Mouse (Mus musculus) lung, postnatal 0 days (tissue): ENCODE results near the gene Cd79b.

Experiments used
- CTCF ChIP-seq: IDR thresholded peaks from 2 replicates; pipeline ENCODE4 v1.5.1; 2016; ENCODE audit warnings: antibody characterized with exemption, mild to moderate bottlenecking
- EP300 ChIP-seq: IDR thresholded peaks from 2 replicates; pipeline ENCODE4 v1.6.1; 2016; ENCODE audit warnings: antibody characterized with exemption, mild to moderate bottlenecking, control low read depth

- TF ChIP-seq CTCF, result no peak
- no peak for TF ChIP-seq EP300
Measured at GRCm38 (mm10) chr11:106354181-106354580, 39.6 kb upstream of the Cd79b start.
